Mouse (Mus musculus): ENCODE data around the gene Gdpgp1. TPM values are rescaled to one million over a fixed set of nuclear protein-coding genes. Genes with fewer than 3 reads are reported as not detected.

Gdpgp1 gene
- polyA plus RNA-seq, 1 experiment = 5.3 TPM

GRCm38 (mm10) chr7:80283226-80283918 is 50.7 kb downstream of the Gdpgp1 start:
- Histone ChIP-seq H3K27ac (ENCODE audit: control insufficient read depth, insufficient read depth, low read length) (no peak overlapping the region), H3K4me1 (replicated peaks; ENCODE audit: control insufficient read depth, insufficient read depth, low read length) (peaks cover 32% of the 10 kb centered on the region), H3K4me3 (ENCODE audit: control insufficient read depth, insufficient read depth, low read length) (no peak overlapping the region), H3K36me3 (ENCODE audit: control insufficient read depth, insufficient read depth, low read length) (peaks cover 37% of the 10 kb centered on the region), H3K27me3 (ENCODE audit: control insufficient read depth, insufficient read depth, low read length) (no peaks in the 10 kb centered on the region)
- TF ChIP-seq CTCF (IDR thresholded peaks at IDR 0.05; ENCODE audit: borderline replicate concordance, control insufficient read depth, extremely low read depth, insufficient read depth, low read length, poor library complexity) (no peak), POLR2A (IDR thresholded peaks at IDR 0.05; ENCODE audit: control insufficient read depth, extremely low read depth, insufficient read depth, low read length, poor library complexity) (no peak)
- 98% methylated on average over 3 of the region's 3 CpGs for WGBS
- DNase-seq = no peak

GRCm38 (mm10) chr7:80284391-80284790 is 51.7 kb downstream of the Gdpgp1 start:
- H3K4me3 ChIP-seq (ENCODE audit: control insufficient read depth, insufficient read depth, low read length) = no peak overlapping the region
- H3K4me1 ChIP-seq (replicated peaks; ENCODE audit: control insufficient read depth, insufficient read depth, low read length) = peaks cover 32% of the 10 kb centered on the region
- TF ChIP-seq CTCF (IDR thresholded peaks at IDR 0.05; ENCODE audit: borderline replicate concordance, control insufficient read depth, extremely low read depth, insufficient read depth, low read length, poor library complexity) (no peak), POLR2A (IDR thresholded peaks at IDR 0.05; ENCODE audit: control insufficient read depth, extremely low read depth, insufficient read depth, low read length, poor library complexity) (no peak)
- peaks cover 30% of the 10 kb centered on the region for H3K36me3 ChIP-seq (ENCODE audit: control insufficient read depth, insufficient read depth, low read length)
- no peak for DNase-seq
- no peak overlapping the region for H3K27ac ChIP-seq (ENCODE audit: control insufficient read depth, insufficient read depth, low read length)
- 96% methylated on average over 5 of the region's 5 CpGs for WGBS
- no peaks in the 10 kb centered on the region for H3K27me3 ChIP-seq (ENCODE audit: control insufficient read depth, insufficient read depth, low read length)

GRCm38 (mm10) chr7:80285725-80286124 is 53.1 kb downstream of the Gdpgp1 start:
- peaks cover 32% of the 10 kb centered on the region for H3K4me1 ChIP-seq (replicated peaks; ENCODE audit: control insufficient read depth, insufficient read depth, low read length)
- peak overlapping the region; percentile 81 for H3K27ac ChIP-seq (ENCODE audit: control insufficient read depth, insufficient read depth, low read length)
- DNase-seq = peak; percentile 58
- 15% methylated on average over 6 of the region's 6 CpGs for WGBS
- no peak overlapping the region for H3K4me3 ChIP-seq (ENCODE audit: control insufficient read depth, insufficient read depth, low read length)
- no peaks in the 10 kb centered on the region for H3K27me3 ChIP-seq (ENCODE audit: control insufficient read depth, insufficient read depth, low read length)
- H3K36me3 ChIP-seq (ENCODE audit: control insufficient read depth, insufficient read depth, low read length) = peaks cover 26% of the 10 kb centered on the region
- no peak for TF ChIP-seq CTCF (IDR thresholded peaks at IDR 0.05; ENCODE audit: borderline replicate concordance, control insufficient read depth, extremely low read depth, insufficient read depth, low read length, poor library complexity)
- TF ChIP-seq POLR2A (IDR thresholded peaks at IDR 0.05; ENCODE audit: control insufficient read depth, extremely low read depth, insufficient read depth, low read length, poor library complexity) = no peak

- H3K27ac ChIP-seq (ENCODE audit: control insufficient read depth, insufficient read depth, low read length) = peak overlapping the region; percentile 59
- peak; percentile 18 for DNase-seq
- TF ChIP-seq CTCF (IDR thresholded peaks at IDR 0.05; ENCODE audit: borderline replicate concordance, control insufficient read depth, extremely low read depth, insufficient read depth, low read length, poor library complexity) (no peak), POLR2A (IDR thresholded peaks at IDR 0.05; ENCODE audit: control insufficient read depth, extremely low read depth, insufficient read depth, low read length, poor library complexity) (peak; percentile 32; the same call in 1 of the 2 replicates)
- no peaks in the 10 kb centered on the region for H3K27me3 ChIP-seq (ENCODE audit: control insufficient read depth, insufficient read depth, low read length)
- 34% methylated on average over 10 of the region's 10 CpGs for WGBS
- H3K4me3 ChIP-seq (ENCODE audit: control insufficient read depth, insufficient read depth, low read length) = no peak overlapping the region
- peaks cover 32% of the 10 kb centered on the region for H3K4me1 ChIP-seq (replicated peaks; ENCODE audit: control insufficient read depth, insufficient read depth, low read length)
- peaks cover 22% of the 10 kb centered on the region for H3K36me3 ChIP-seq (ENCODE audit: control insufficient read depth, insufficient read depth, low read length)
Observed at GRCm38 (mm10) chr7:80287736-80288135, 55.1 kb downstream of the Gdpgp1 start.

Other genes starting within 250 kb of the Gdpgp1 start
- 62.1 and 63.1 TPM in 2 replicates for gene Zfp710, start 208.1 kb upstream of the Gdpgp1 start, polyA plus RNA-seq (2012; rRNA removed)
- gene Idh2, start 117.5 kb upstream of the Gdpgp1 start, polyA plus RNA-seq (2012; rRNA removed) = 168 and 225 TPM in 2 replicates
- 37.4 and 44.1 TPM in 2 replicates for gene Sema4b, start 46.0 kb upstream of the Gdpgp1 start, polyA plus RNA-seq (2012; rRNA removed)
- gene Cib1, start 52 bp upstream of the Gdpgp1 start, polyA plus RNA-seq (2012; rRNA removed) = 152 and 192 TPM in 2 replicates
- 0.54 and 0.62 TPM in 2 replicates for gene Ttll13, start 13.5 kb downstream of the Gdpgp1 start, polyA plus RNA-seq (2012; rRNA removed)
- 43.2 and 53.8 TPM in 2 replicates for gene Ngrn, start 28.4 kb downstream of the Gdpgp1 start, polyA plus RNA-seq (2012; rRNA removed)
- 21.9 and 23.3 TPM in 2 replicates for gene Vps33b, start 36.8 kb downstream of the Gdpgp1 start, polyA plus RNA-seq (2012; rRNA removed)
- gene Prc1, start 61.6 kb downstream of the Gdpgp1 start, polyA plus RNA-seq (2012; rRNA removed) = 80.6 and 84.4 TPM in 2 replicates
- gene Rccd1, start 91.6 kb downstream of the Gdpgp1 start, polyA plus RNA-seq (2012; rRNA removed) = 17.6 and 20.4 TPM in 2 replicates
- gene Unc45a, start 108.1 kb downstream of the Gdpgp1 start, polyA plus RNA-seq (2012; rRNA removed) = 97.7 and 105 TPM in 2 replicates
- 22.9 and 24.9 TPM in 2 replicates for gene Hddc3, start 110.2 kb downstream of the Gdpgp1 start, polyA plus RNA-seq (2012; rRNA removed)
- 188 and 213 TPM in 2 replicates for gene Man2a2, start 138.5 kb downstream of the Gdpgp1 start, polyA plus RNA-seq (2012; rRNA removed)
- 21.6 and 27.3 TPM in 2 replicates for gene Fes, start 155.1 kb downstream of the Gdpgp1 start, polyA plus RNA-seq (2012; rRNA removed)
- 56.4 and 62.9 TPM in 2 replicates for gene Furin, start 172.6 kb downstream of the Gdpgp1 start, polyA plus RNA-seq (2012; rRNA removed)